Mouse (Mus musculus) MEL (cell line): ENCODE results near the gene Zdhhc7. TPM values are rescaled to one million over a fixed set of nuclear protein-coding genes. Genes with fewer than 3 reads are reported as not detected.

Source experiments
- DNase-seq: peaks from one replicate; pipeline ENCODE4 v3.0.0; 2011; ENCODE audit warnings: low read depth, low spot score
- H3K27ac ChIP-seq: 2 replicates; pipeline ENCODE4 v1.5.1; 2012; ENCODE audit warnings: low read depth, mild to moderate bottlenecking, control low read depth, low read length, moderate library complexity; ENCODE audit not compliant: control insufficient read depth
- H3K27me3 ChIP-seq, 2 experiments: fragments of 150-350 bp in 1 of 2; sonication (generic) in 1 of 2; 2 replicates each; pipeline ENCODE4 v1.6.1; 2012; ENCODE audit warnings: low read length in 2 of 2, mild to moderate bottlenecking in 2 of 2, improper control_type of control experiment in 1 of 2, moderate library complexity in 1 of 2; ENCODE audit not compliant: insufficient read depth in 2 of 2, control insufficient read depth in 1 of 2
- H3K36me3 ChIP-seq, 2 experiments: 2 replicates each; pipeline ENCODE4 v1.6.1; 2012 to 2014; ENCODE audit warnings: low read length in 2 of 2, improper control_type of control experiment in 1 of 2, inconsistent platforms in 1 of 2, mild to moderate bottlenecking in 1 of 2; ENCODE audit not compliant: insufficient read depth in 2 of 2, control insufficient read depth in 1 of 2
- H3K4me1 ChIP-seq, 2 experiments: fragments of 150-350 bp in 1 of 2; sonication (generic) in 1 of 2; 2 replicates each; pipeline ENCODE4 v1.6.1; 2012; ENCODE audit warnings: low read length in 2 of 2, improper control_type of control experiment in 1 of 2, mild to moderate bottlenecking in 1 of 2; ENCODE audit not compliant: insufficient read depth in 2 of 2, control insufficient read depth in 1 of 2
- H3K4me3 ChIP-seq, 2 experiments: fragments of 150-350 bp in 1 of 2; sonication (generic) in 1 of 2; 2 replicates each; pipeline ENCODE4 v1.5.1; 2012; ENCODE audit warnings: low read depth in 2 of 2, low read length in 2 of 2, mild to moderate bottlenecking in 2 of 2, moderate library complexity in 2 of 2, control low read depth in 1 of 2, improper control_type of control experiment in 1 of 2; ENCODE audit not compliant: control insufficient read depth in 1 of 2, insufficient read depth in 1 of 2
- H3K79me2 ChIP-seq: 2 replicates; pipeline ENCODE4 v1.6.1; 2012; ENCODE audit warnings: mild to moderate bottlenecking, low read length, moderate library complexity; ENCODE audit not compliant: control insufficient read depth, poor library complexity, insufficient read depth
- H3K9ac ChIP-seq: 2 replicates; pipeline ENCODE4 v1.6.1; 2012; ENCODE audit warnings: low read depth, mild to moderate bottlenecking, control low read depth, low read length, moderate library complexity; ENCODE audit not compliant: control insufficient read depth, poor library complexity, severe bottlenecking
- H3K9me3 ChIP-seq: fragments of 150-350 bp; sonication (generic); replicated peaks from 2 replicates; pipeline ENCODE4 v1.6.1; 2012; ENCODE audit warnings: mild to moderate bottlenecking, low read length, improper control_type of control experiment, moderate library complexity; ENCODE audit not compliant: insufficient read depth
- CHD2 ChIP-seq: IDR thresholded peaks from 2 replicates; pipeline ENCODE4 v1.6.1; 2011; ENCODE audit warnings: low read length, improper control_type of control experiment
- E2F4 ChIP-seq: IDR thresholded peaks from 2 replicates; pipeline ENCODE4 v1.6.1; 2011; ENCODE audit warnings: low read depth, low read length, improper control_type of control experiment, borderline replicate concordance
- ELF1 ChIP-seq: IDR thresholded peaks from 2 replicates; pipeline ENCODE4 v1.6.1; 2014; ENCODE audit warnings: low read depth, mild to moderate bottlenecking, inconsistent platforms, low read length, improper control_type of control experiment, moderate library complexity
- GABPA ChIP-seq: IDR thresholded peaks from 2 replicates; pipeline ENCODE4 v1.6.1; 2012; ENCODE audit warnings: low read depth, mild to moderate bottlenecking, inconsistent platforms, low read length, improper control_type of control experiment, moderate library complexity
- GATA1 ChIP-seq: IDR thresholded peaks from 2 replicates; pipeline ENCODE4 v1.6.1; 2011; ENCODE audit warnings: low read depth, low read length, improper control_type of control experiment
- JUND ChIP-seq: IDR thresholded peaks from 2 replicates; pipeline ENCODE4 v1.6.1; 2011; ENCODE audit warnings: low read depth, mild to moderate bottlenecking, improper control_type of control experiment, low read length
- MAFK ChIP-seq: IDR thresholded peaks from 2 replicates; pipeline ENCODE4 v1.6.1; 2011; ENCODE audit warnings: low read depth, mild to moderate bottlenecking, low read length, improper control_type of control experiment, borderline replicate concordance
- MAX ChIP-seq: IDR thresholded peaks from 2 replicates; pipeline ENCODE4 v1.6.1; 2011; ENCODE audit warnings: low read length, improper control_type of control experiment
- MAZ ChIP-seq: IDR thresholded peaks from 2 replicates; pipeline ENCODE4 v1.6.1; 2012; ENCODE audit warnings: low read depth, mild to moderate bottlenecking, inconsistent platforms, low read length, improper control_type of control experiment
- MXI1 ChIP-seq: IDR thresholded peaks from 2 replicates; pipeline ENCODE4 v1.6.1; 2011; ENCODE audit warnings: mild to moderate bottlenecking, low read depth, low read length, improper control_type of control experiment
- NRF1 ChIP-seq: IDR thresholded peaks from 2 replicates; pipeline ENCODE4 v1.6.1; 2014; ENCODE audit warnings: low read depth, mild to moderate bottlenecking, inconsistent platforms, low read length, improper control_type of control experiment, moderate library complexity; ENCODE audit not compliant: poor library complexity, insufficient read depth, severe bottlenecking
- POLR2A ChIP-seq, 2 experiments: IDR thresholded peaks; 2 replicates each; pipeline ENCODE4 v1.6.1; 2011 to 2012; ENCODE audit warnings: low read length in 2 of 2, mild to moderate bottlenecking in 2 of 2, control low read depth in 1 of 2, improper control_type of control experiment in 1 of 2, low read depth in 1 of 2, moderate library complexity in 1 of 2; ENCODE audit not compliant: control insufficient read depth in 1 of 2, insufficient read depth in 1 of 2, poor library complexity in 1 of 2
- POLR2AphosphoS5 ChIP-seq: IDR thresholded peaks from 2 replicates; pipeline ENCODE4 v1.6.1; 2012; ENCODE audit warnings: low read depth, borderline replicate concordance, mild to moderate bottlenecking, inconsistent platforms, low read length, moderate library complexity, mixed read lengths
- SMC3 ChIP-seq: IDR thresholded peaks from 2 replicates; pipeline ENCODE4 v1.6.1; 2011; ENCODE audit warnings: low read depth, low read length, improper control_type of control experiment
- TBP ChIP-seq: IDR thresholded peaks from 2 replicates; pipeline ENCODE4 v1.8.0; 2011; ENCODE audit warnings: low read depth, low read length, improper control_type of control experiment
- TCF12 ChIP-seq: IDR thresholded peaks from 2 replicates; pipeline ENCODE4 v1.6.1; 2014; ENCODE audit warnings: low read depth, mild to moderate bottlenecking, inconsistent platforms, low read length, improper control_type of control experiment, moderate library complexity
- USF1 ChIP-seq: IDR thresholded peaks from 2 replicates; pipeline ENCODE4 v1.6.1; 2014; ENCODE audit warnings: low read depth, mild to moderate bottlenecking, inconsistent platforms, low read length, improper control_type of control experiment, moderate library complexity
- ZKSCAN1 ChIP-seq: IDR thresholded peaks from 2 replicates; pipeline ENCODE4 v1.6.1; 2012; ENCODE audit warnings: low read depth, mild to moderate bottlenecking, inconsistent platforms, low read length, improper control_type of control experiment, moderate library complexity
- ZMIZ1 ChIP-seq: IDR thresholded peaks from 2 replicates; pipeline ENCODE4 v1.6.1; 2012; ENCODE audit warnings: low read depth, mild to moderate bottlenecking, inconsistent platforms, low read length, improper control_type of control experiment, moderate library complexity
- polyA plus RNA-seq, 2 experiments: library from polyadenylated mRNA; stranded (reverse) in 1 of 2; unstranded in 1 of 2; fragments of >175 nt in 1 of 2; fragments of >200 nt in 1 of 2; gene quantifications; 2 replicates each; pipeline versions ENCODE4 v1.2.1 to v1.2.4; 2012; ENCODE audit warnings: low replicate concordance in 2 of 2, low read depth in 1 of 2; ENCODE audit not compliant: insufficient read length in 2 of 2, insufficient read depth in 1 of 2, missing spikeins in 1 of 2
- total RNA-seq: library from RNA; depleted of rRNA; stranded (reverse); fragments of 300-350 nt; gene quantifications from 2 replicates; pipeline ENCODE4 v1.2.3, GENCODE M21; 2012

The Zdhhc7 gene
- total and polyA plus RNA-seq, 3 experiments: 51.0 to 126 (median 54.4) TPM

DNA sequence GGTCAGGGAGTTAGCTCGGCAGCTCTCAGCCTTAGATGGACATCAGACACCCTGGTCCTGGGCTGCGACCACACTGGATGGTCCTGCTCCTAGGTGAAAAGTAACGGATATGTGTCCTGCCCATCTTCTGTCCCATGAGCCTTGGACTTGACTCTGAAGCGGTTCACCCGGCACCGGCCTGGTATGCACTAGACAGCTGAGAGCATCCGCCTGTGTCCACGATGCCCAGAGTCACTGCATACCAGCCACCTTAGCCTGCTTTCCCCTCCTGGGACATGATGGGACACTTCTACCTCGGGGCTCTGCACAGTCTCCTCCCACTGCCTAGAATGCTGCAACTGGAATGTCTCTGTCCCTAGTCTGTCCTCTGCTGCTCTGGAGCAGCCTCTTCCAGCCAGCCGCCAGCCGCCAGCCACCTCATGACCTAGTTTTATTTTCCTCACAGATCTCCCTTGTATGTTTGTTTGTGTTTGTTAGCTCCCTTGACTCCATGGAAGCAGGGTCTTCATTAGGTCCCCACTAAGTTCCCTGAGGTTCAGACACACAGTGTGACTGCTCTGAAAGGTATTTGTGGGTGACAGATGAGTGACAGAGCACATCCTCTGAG, 61.9 kb downstream of the Zdhhc7 start:
- DNase-seq: no peak
- Histone ChIP-seq H3K27me3 (no peaks in the 10 kb centered on the region), H3K27ac (no peak overlapping the region), H3K36me3 (peaks cover 0 to 2% of the 10 kb centered on the region in 2 experiments; a peak in 2 of 4 replicates), H3K4me3 (no peak overlapping the region), H3K9ac (no peak overlapping the region), H3K4me1 (peaks cover 0 to 15% of the 10 kb centered on the region in 2 experiments; a peak in 3 of 4 replicates), H3K9me3 (no peaks in the 10 kb centered on the region), H3K79me2 (no peaks in the 10 kb centered on the region)
- no peak for TF ChIP-seq E2F4
- TF ChIP-seq USF1: no peak
- no peak for TF ChIP-seq TBP
- no peak for TF ChIP-seq GABPA
- TF ChIP-seq MAZ: no peak
- no peak for TF ChIP-seq JUND
- TF ChIP-seq ZKSCAN1: no peak
- TF ChIP-seq SMC3: no peak
- no peak for TF ChIP-seq ZMIZ1
- no peak for TF ChIP-seq GATA1
- no peak for TF ChIP-seq MXI1
- no peak for TF ChIP-seq MAX

DNA sequence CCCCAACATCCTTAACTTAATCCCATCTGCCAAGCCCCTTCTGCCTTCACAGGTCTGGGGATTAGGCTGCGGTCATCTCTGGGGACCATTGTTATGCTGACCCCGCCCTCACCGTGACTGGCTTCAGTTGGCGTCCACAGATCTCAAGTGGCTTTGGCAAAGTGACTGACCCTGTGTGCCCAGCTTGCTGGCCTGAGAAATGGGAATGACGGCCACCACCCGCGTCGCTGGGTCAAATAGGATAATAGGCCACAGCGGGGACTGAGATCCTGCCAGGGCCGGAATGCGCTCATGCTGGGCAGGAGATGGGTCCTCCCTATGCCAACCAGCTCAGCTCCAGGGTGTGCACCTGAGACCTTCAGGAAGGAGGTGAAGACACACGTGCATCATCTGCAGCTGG, 62.5 kb downstream of the Zdhhc7 start:
- H3K9ac ChIP-seq: no peak overlapping the region
- TF ChIP-seq ELF1: no peak
- TF ChIP-seq MAFK: no peak
- TF ChIP-seq POLR2A (IDR thresholded peaks at IDR 0.05; ENCODE audit: control insufficient read depth in 1 of 2, insufficient read depth in 1 of 2, low read depth in 1 of 2, low read length in 2 of 2, poor library complexity in 1 of 2): no peak
- no peak for TF ChIP-seq POLR2AphosphoS5
- no peak for TF ChIP-seq USF1
- no peak for TF ChIP-seq TCF12
- TF ChIP-seq CHD2: no peak
- TF ChIP-seq SMC3: no peak
- no peak for TF ChIP-seq NRF1
- no peaks in the 10 kb centered on the region for H3K27me3 ChIP-seq
- no peak for DNase-seq
- H3K79me2 ChIP-seq: no peaks in the 10 kb centered on the region
- no peak overlapping the region for H3K4me3 ChIP-seq
- H3K27ac ChIP-seq: no peak overlapping the region
- peaks cover 0 to 2% of the 10 kb centered on the region in 2 experiments; a peak in 2 of 4 replicates for H3K36me3 ChIP-seq
- H3K9me3 ChIP-seq: no peaks in the 10 kb centered on the region
- peaks cover 0 to 15% of the 10 kb centered on the region in 2 experiments; a peak in 3 of 4 replicates for H3K4me1 ChIP-seq
